Mouse (Mus musculus): ENCODE data around the gene Panx1.

The Panx1 gene

GRCm38 (mm10) chr9:15045084-15045669 lies at the start of gene Panx1:
Gene Panx1, minus strand, starts transcription at chr9:15045478.
- peak; percentile 63 for DNase-seq (ENCODE audit: low read depth, low spot score)

GRCm38 (mm10) chr9:15068686-15069295 lies 23.5 kb upstream of the Panx1 start:
- no peak for DNase-seq (ENCODE audit: low read depth, low spot score)

GRCm38 (mm10) chr9:15067995-15068685 lies 22.9 kb upstream of the Panx1 start:
- DNase-seq (ENCODE audit: low read depth, low spot score), result no peak

GRCm38 (mm10) chr9:15064176-15064575 lies 18.9 kb upstream of the Panx1 start:
- no peak for DNase-seq (ENCODE audit: low read depth, low spot score)

GRCm38 (mm10) chr9:15060847-15061246 lies 15.6 kb upstream of the Panx1 start:
- DNase-seq (ENCODE audit: low read depth, low spot score), result no peak

GRCm38 (mm10) chr9:15060026-15060425 lies 14.7 kb upstream of the Panx1 start:
- DNase-seq (ENCODE audit: low read depth, low spot score), result no peak

GRCm38 (mm10) chr9:15045740-15046139 lies 462 bp upstream of the Panx1 start:
- DNase-seq (ENCODE audit: low read depth, low spot score), result no peak

- DNase-seq (ENCODE audit: low read depth, low spot score), result no peak
These were observed 741 bp downstream of the Panx1 start for GRCm38 (mm10) chr9:15044391-15045083.

GRCm38 (mm10) chr9:15041556-15041955 lies 3.7 kb downstream of the Panx1 start:
- no peak for DNase-seq (ENCODE audit: low read depth, low spot score)

- DNase-seq (ENCODE audit: low read depth, low spot score), result no peak
These were observed 5.4 kb downstream of the Panx1 start for GRCm38 (mm10) chr9:15039848-15040247.

- no peak for DNase-seq (ENCODE audit: low read depth, low spot score)
These were observed 7.6 kb downstream of the Panx1 start for GRCm38 (mm10) chr9:15037704-15038103.

- no peak for DNase-seq (ENCODE audit: low read depth, low spot score)
These were observed 8.0 kb downstream of the Panx1 start for GRCm38 (mm10) chr9:15037237-15037636.

GRCm38 (mm10) chr9:15036807-15037206 lies 8.5 kb downstream of the Panx1 start:
- no peak for DNase-seq (ENCODE audit: low read depth, low spot score)

- DNase-seq (ENCODE audit: low read depth, low spot score), result no peak
These were observed 8.9 kb downstream of the Panx1 start for GRCm38 (mm10) chr9:15036405-15036804.

- DNase-seq (ENCODE audit: low read depth, low spot score), result no peak
These were observed 9.3 kb downstream of the Panx1 start for GRCm38 (mm10) chr9:15035979-15036378.

- no peak for DNase-seq (ENCODE audit: low read depth, low spot score)
These were observed 10.6 kb downstream of the Panx1 start for GRCm38 (mm10) chr9:15034546-15035273.

- DNase-seq (ENCODE audit: low read depth, low spot score), result no peak
These were observed 11.6 kb downstream of the Panx1 start for GRCm38 (mm10) chr9:15033568-15034160.

GRCm38 (mm10) chr9:15032797-15033196 lies 12.5 kb downstream of the Panx1 start:
- DNase-seq (ENCODE audit: low read depth, low spot score), result no peak

- no peak for DNase-seq (ENCODE audit: low read depth, low spot score)
These were observed 14.5 kb downstream of the Panx1 start for GRCm38 (mm10) chr9:15030771-15031170.

- DNase-seq (ENCODE audit: low read depth, low spot score), result peak; percentile 47
These were observed 16.1 kb downstream of the Panx1 start for GRCm38 (mm10) chr9:15029025-15029727.

GRCm38 (mm10) chr9:15027725-15028124 lies 17.6 kb downstream of the Panx1 start:
- no peak for DNase-seq (ENCODE audit: low read depth, low spot score)

Measured in retina, postnatal 7 days (tissue).